Mouse (Mus musculus): ENCODE measurements around the gene Lmna.

DNA sequence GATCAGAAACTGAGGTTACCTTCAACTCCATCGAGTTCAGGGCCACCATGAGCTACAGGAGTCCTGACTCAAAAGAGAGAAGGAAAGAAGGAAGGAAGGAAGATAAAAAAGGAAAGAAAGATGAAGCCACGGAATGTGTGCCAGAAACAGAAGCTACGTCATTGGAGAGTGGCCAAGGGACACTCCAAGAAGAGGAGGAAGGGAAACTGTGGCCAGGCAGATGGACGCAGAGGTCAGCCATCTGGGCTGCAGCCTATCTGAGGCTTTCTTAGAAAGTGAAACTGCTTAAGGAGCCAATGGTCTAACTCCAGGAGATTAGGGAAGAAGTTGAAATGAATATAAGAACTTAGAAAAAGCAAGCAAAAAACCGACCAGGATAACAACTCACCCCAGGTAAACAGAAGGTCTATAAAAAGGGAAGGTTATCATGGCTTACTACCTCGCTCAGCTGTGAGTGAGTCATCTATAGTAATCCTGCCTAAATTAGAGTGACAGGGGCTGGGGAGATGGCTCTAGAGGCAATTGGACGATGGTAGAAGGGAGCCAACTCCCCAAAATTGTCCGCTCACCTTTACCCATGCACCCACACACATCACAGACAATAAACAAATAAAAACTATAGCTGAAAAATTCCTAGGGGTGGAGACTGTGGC, 63.2 kb downstream of the Lmna start:
- TF ChIP-seq ZC3H11A (IDR thresholded peaks at IDR 0.05; ENCODE audit: borderline replicate concordance, low read depth, low read length): no peak
- TF ChIP-seq HCFC1 (IDR thresholded peaks at IDR 0.05; ENCODE audit: borderline replicate concordance, insufficient read depth, low read length): no peak
- TF ChIP-seq ZNF384 (IDR thresholded peaks at IDR 0.05; ENCODE audit: low read depth, low read length): no peak
- TF ChIP-seq CHD2 (IDR thresholded peaks at IDR 0.05; ENCODE audit: low read depth, low read length): no peak
